Mouse (Mus musculus): ENCODE data around the gene Eva1b.

Eva1b gene

DNA sequence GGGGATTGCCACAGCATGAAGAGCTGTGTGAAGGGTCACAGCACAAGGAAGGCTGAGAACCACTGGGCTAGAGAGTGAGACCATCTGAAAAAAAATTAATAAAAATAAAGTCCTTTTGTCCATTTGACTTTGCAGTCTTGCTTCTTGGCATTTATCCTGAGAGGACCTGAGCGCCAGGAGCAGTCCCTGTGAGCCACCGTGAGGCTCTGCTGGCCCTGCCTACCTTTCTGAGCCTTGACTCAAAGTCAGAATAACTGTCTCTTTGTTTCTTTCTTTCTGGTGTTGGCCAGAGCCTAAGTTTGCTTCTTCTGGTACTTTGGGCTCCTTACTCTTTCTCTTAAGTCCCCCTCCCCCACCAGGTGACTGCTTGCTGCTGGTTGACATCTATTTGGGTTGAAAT is 27.0 kb upstream of the Eva1b start:
- DNase-seq, result peak; percentile 79

DNA sequence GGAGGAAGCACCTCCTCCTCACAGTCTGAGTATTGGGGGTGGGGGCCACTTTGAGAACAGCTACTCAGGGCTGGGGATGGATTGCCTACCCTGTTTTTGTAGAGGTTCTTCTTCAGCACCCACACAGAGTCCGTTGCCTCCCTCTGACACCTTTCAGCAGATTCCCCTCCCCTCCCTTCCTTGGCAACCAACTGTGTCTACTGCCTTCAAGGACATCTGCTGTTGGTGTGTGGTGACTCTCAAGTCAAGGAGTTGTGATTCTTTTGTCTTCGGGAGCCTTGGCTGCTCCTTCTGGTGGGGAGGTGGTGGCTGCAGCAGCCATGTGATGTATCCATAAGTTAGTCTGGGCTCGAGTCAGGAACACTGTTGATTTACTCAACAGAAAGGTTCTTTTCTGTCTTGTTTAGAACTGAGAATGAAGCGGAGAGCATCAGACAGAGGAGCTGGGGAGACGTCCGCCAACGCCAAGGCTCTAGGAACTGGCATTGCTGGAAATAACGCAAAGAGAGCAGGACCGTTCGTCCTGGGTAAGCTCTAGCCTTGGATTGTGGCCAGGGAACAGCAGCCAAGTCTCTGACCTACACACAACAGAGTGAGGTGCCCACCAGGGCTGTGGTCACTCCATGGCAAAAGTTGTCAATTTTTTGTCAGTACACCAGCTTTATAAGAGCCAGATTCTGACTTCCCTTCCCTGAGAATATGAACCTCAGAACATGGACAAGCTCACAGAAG is 24.1 kb upstream of the Eva1b start:
- DNase-seq, result peak; percentile 62

DNA sequence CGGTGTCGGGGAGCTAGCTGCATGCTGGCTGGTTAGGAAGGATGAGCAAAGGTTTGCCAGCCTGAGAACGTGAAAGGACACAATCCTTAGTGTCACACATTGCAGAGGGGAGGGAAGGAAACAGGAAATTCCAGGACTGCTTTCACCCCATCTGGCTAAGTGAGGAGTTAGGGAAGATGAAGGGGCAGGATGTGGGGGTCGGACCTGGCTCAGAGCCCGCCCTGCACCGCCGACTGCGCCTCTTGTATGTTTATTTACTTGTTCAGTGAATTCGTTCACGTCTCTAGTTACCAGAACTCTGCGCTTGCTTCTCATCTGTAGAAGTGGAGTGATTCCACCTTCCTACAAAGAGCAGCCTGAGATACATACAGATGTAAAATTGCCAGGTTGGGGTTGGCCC is 17.0 kb upstream of the Eva1b start:
- DNase-seq, result peak; percentile 15

DNA sequence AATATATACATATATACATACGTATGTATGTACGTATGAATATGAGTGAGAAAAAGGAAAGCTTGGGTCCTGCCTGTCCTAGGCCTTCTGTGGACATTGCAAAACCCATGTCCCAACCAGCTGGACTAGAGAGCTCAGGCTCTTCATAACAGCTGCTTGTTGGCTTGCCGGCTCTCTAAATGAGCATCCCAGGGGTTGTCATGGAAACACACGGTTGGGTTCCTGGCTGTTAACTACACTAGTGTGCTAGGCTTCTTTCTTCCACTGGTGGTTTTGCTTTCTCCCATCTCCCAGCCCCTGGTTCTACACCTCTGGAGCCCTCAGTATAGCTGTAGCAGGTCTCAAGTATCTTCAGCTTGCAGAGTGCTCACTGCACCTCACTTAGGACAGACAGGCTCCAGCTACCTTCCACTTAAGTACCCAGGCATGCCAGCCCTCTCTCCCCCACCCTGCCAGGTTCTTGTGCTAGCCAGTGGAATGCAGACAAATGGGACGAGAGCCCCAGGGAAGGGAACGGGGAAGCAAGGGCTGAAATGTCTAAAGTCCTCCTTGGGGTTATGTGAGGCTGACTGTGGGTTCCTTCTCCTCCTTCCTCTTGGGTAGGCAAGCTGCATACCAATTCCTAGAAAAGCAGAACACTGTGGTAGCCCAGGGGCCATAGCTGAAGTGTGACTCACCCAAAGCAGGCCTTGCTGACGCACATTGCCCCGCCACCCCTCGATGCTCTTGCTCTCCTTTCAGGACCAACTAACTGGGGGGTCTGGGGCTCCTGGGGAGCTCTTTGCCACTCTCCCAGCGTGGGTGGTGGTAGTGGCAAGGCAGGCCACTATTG is 16.0 kb upstream of the Eva1b start:
- DNase-seq, result peak; percentile 44

DNA sequence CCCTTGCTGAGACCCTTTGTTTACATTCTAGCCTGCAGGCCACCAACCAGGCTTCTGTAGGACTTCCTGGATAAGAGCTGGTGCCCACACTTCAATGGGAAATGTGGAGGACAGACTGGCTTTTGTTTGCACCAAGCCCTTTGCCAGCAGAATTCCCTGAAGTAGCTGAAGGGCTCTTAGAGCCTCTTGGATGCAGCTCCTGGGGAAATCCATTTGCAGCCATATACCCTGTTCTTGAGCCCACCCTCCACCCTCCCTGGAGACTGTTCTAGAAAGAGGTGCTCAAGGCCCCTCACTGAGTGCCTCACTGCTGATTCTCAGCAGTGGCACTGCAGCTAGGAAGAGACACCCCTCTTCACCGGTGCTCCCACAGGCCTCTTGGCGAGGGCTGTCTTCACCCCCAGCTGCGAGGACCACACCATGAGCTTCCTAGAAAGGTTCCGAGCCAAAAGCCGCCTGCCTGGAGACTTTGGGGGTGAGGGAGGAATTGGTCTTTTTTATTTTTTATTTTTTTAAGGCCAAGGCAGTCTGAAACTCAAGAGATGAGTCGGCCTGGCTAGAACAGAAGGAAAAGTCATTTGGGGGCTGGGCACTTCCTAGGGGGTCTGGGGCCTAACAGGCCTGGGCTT is 14.8 kb upstream of the Eva1b start:
- peak; percentile 21 for DNase-seq

DNA sequence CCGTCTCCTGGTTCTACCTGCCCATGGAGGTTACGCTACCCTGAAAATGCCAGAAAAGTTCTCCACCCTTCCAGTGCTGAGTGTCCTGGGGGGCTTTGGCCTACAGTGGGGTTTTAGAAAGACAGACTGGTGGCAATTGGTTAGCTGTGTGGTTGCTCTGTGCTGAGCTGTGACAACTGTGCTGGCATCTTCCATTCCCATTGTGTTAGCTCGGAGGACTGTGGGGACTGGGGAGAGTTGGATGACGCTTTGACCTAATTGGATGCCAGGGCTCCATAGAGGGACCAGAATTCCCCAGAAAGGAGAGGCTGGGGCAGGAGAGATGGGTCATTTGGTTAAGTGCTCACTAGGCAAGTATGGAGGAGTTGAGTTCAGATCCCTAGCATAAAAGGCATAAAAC is 13.3 kb upstream of the Eva1b start:
- peak; percentile 10 for DNase-seq

DNA sequence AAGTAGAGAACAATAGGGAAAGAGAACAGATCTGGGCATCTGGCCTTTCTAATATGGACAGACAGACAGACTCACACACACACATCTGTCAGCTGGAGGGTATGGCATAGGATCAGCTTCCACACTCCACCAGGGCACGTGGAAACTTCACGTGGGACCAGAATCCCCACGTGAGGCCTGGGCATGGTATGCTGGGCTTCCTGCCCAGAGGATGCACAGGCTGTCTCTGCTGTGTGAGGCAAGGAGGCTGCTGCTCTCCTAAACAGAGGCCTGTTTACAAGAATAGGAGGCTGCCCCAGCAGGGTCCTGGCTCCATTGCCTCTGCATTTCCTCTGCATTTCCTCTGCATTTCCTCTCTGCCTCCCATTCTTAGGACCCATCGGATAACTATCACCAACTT is 12.9 kb upstream of the Eva1b start:
- DNase-seq, result peak; percentile 55

DNA sequence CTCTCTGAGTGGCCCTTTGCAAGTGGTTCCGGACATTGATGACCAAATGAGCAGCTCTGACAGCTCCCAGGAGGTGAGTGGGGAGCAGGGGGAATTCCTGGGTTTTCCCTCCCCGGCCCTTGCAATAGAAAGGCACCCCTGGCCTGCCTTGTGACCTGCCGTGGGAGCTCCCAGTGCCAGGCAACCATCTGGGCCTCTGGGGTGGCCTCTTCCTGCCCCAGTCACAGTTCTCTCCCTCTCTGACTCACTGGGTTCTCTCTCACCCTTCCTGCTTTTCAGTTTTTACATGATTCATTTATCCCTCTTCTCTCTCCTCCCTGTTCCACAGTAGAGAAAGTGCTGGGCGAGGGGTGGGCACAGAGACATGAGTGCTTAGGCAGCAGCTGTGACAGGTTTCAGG is 9.8 kb upstream of the Eva1b start:
- DNase-seq, result no peak

DNA sequence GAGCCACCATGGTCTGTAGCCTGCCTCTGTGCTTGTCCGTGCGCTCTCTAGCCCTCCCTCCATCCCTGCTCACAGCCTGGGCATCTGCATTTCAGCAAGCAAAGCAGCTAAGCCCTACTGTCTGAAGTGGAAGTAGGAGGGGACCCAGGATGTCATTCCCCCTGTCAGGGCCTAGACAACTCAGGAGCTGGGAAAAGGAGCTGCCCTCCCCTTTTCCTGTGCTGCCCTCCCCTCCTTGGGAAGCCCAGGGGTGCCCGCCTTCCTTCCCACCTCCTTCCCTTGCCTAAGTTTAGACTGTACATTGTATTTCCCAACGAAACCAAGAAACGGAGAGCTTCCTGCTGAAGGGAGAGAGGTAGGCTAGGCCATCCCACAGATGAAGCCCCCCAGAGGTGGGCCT is 6.5 kb upstream of the Eva1b start:
- no peak for DNase-seq

DNA sequence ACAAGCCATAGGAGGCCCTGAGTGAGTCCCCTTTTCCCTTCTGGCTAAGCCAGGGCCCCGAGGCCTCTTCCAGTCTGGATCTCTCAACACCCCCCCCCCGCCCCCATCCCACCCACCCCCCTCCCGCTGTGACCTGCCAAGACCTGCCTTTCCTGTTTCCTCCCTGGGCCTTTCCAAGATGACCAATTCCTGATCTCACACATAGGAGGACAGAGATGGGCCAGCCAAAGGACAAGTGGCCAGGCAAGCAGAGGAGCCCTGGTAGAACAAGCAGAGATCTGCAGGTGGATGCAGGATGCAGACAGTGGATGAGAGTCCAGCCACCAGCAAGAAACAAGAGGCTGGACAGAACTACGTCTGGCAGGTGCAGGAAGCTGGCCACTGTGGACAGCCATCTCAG is 2.1 kb upstream of the Eva1b start:
- no peak for DNase-seq

DNA sequence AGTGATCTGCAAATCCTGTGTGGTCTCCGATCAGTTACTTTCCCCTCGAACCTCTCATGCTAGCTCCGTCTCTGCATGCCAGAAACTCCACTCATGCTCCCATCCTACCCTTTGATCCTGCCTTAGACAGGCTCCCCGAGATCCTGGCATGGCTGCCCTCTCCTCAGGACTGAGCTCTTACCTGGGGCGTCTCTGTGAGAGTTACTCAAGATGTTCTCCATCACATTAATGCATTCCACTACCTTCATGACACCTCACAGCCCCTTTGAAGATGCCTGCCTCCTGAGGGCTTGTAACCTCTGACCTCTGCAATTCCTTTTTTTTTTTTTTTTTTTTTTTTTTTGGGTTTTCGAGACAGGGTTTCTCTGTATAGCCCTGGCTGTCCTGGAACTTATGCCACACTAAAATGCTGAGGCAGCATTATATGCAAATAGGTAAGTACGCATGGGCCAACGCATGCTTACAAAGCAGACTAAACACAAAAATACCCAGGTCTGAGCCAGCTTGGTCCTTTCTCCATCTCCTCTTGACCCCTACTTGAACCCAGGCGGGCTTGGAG is 491 bp upstream of the Eva1b start:
- DNase-seq, result no peak

DNA sequence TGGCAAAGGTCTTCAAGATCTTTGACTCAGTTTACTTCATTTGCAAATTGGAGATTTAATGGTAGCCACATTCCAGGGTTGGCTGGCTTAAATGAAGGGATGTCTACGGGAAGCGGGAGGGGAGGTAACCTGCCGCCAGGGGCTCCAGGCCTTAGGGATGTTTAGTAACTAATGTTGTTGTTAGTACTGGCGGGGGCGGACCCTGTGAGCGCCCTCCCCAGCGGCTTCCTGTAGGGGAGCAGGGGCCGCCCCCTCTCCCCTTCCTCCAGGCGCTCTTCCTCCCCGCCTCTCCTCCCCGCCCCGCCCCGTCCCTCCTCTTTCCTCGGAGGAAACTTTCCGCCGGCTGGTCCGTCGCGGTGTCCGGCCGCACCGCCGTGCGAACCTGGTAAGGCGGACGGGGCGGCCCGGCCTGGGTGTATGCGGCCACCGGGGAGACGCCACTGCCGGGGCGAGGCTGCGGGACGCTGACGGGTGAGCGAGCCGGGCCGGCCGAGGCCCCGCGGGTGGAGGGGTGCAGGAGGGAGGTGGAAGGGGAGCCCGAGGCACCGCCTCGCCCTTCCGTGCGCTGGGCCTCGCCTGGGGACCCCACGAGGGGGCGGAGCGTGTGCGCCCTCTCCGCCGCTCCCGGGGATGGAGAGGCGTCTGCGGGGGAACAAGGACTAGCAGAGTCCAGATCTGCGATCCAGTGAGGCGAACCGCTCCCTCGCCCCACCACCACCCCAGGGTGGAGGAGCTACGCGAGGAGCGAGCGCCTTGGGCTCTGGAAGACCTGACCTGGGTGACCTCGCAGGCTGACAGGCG is 817 bp downstream of the Eva1b start:
- DNase-seq, result no peak

DNA sequence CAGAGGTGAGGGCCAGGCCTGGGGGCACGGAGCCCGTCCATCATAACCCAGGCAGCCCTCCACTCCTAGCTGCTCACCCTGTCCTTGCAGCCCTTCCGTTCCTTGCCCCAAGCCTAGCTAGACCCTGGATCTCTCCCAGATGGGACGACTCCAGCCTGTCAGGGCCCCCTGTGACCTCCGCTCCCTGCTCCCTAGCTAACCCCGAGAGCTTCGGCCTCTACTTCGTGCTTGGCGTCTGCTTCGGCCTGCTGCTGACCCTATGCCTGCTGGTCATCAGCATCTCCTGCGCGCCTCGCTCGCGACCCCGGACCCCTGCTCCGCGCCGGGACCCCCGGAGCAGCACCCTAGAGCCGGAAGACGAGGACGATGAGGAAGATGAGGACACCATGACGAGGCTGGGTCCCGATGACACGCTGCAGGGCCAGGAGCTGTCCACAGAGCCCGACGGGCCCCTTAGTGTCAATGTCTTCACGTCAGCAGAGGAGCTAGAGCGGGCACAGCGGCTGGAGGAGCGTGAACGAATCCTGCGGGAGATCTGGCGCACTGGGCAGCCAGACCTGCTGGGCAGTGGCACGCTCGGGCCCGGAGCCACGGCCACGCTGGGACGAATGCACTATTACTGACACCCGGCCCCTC is 1.6 kb downstream of the Eva1b start:
- DNase-seq, result no peak

DNA sequence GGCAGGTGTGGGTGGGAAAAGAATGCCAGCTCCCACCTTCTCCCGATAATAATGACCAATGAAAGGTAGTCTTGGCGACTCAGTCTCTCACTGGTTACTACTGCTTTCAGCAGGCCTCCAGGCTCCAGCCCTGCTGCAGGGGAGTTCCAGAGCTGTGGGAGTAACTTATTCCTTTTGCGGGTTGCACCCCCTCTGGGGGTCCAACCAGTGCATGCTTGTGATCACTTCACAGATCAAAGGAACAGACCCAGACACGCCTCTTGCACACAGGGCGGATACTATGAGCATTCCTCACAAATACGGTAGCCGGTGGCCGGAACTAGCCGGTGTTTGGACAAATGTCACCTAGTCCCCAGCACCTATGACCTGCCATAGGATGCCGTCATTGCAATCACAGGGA is 2.3 kb downstream of the Eva1b start:
- DNase-seq, result no peak

DNA sequence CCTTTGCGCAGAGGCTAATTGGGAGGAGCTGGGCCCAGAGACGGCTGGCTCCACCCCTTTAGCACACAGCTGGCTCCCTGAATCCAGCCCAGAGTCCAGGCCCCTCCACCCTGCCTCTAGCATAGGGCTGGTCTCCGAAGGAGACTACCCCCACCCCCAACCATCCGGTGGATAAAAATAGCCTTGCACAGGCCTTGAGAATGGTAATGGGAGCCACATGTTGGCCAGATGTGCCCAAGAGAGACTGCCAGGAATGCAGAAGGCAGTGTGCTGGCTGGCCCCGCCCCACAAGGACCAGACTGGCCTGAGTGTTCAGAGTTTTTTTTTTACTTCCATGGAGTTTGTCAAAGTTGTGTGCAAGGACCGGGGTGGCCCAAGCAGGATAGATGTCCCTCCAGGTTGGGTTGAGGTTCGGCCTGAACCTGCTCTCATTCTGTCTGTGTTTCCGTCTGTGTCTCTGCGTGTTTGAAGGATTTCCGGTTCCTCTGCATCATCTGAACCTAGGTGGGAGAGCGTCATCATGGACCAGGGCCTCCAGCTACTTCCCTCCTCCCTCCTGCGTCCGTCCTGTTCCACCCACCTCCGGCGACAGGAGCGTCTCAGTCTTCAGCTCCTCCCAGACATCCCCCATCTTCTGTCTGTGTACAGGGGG is 2.9 kb downstream of the Eva1b start:
- DNase-seq, result no peak

DNA sequence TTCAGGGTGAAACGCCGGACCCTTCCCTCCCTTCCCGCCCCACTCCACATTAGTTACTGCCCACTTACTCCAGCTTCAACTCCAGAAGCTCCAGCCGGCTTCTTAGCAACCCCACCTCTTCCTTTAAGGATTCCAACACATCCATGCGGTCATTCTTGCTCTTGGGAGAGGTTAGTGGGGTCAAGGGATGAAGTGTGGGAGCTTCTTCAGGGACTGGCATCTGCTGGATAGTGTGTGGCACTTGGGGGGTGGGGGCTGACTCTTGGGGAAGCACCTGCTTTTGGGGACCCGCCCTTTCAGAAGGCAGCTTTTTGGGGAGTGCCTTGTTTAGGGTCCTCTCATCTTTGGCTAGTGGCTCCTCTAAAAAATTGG is 3.4 kb downstream of the Eva1b start:
- DNase-seq, result no peak

DNA sequence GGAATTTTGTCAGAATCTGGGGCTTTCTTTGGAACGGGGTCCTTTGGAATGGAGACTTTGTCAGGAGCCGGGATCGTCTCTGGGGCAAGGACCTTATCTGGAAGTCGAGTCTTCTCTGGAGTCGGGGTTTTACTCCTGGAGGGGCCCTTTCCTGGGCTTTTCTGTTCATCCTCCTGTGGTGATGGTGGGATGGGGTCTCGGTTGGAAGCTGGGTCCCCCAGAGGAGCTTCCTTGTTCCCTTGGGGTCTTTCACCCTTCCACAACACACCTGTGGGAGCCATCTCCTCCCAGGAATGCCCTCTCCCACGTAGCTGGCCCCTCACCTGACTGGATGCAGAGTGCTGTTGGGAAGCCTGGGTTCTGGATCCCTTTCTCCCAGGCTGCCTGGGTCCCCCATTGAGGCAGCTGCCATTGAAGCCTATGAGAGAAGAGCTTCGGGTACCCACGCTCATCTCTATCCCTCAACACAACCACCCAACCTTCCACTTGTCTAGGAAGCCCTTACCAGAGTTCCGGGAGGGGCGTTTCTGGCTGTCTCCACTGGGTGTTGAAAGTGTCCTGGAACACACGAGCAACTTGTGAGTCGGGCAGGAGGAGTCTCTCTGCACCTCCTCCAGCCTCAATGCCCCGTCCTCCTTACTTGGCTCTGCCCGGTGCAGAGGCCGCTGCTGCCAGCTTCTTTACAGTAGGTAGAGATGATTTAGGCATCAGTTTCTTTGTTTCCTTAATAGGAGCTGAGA is 4.3 kb downstream of the Eva1b start:
- DNase-seq, result no peak

DNA sequence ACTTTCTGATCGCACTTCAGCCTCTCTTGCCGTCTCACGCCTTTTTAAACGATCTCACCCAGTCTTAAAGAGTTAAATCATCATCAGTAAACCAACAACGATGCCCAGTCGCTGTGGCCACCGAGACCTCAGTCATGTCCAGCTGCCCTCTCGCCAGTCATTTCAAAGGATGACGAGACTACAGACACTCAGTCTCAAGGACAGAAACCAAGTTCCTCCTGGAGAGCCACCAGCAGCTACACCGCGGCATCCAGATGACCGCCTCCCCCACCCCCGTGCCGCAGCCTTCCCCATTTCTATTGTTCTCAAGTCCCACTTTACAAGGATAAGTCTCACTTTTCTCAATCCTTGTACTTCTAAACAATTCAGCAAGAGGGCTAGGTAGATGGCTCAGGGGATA is 5.3 kb downstream of the Eva1b start:
- DNase-seq, result no peak

DNA sequence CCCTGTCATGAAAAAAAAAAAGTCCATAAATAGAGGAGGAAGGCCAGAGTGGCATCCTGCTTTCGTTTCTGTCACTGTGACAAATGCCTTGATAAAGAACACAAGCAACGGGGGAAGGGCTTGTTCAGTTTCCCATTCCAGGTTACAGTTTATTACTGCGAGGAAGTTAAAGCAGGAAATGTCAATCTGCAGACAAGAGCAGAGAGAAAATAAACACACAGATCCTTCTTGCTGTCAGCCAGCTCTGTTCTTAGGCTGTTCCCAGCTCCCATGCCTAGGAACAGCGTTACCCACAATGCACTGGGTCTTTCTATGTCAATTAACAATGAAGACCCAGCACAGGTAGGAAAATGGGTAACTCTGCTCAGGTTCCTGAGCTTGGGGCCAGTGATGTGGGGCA is 7.6 kb downstream of the Eva1b start:
- no peak for DNase-seq

DNA sequence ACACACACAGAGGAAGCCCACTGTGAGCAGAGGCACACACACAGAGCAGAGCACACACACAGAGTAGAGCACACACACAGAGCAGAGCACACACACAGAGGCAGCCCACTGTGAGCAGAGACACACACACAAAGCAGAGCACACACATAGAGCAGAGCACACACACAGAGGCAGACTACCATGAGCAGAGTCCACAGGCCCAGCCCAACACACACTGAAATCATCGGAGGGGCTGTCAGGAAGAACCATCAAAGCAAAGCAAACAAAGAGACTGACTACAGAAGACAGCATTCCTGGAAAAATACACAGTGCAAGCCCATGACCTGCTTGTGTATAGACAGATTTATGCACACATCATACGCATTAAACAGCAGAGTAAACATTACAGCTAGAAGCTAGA is 8.3 kb downstream of the Eva1b start:
- DNase-seq, result no peak

DNA sequence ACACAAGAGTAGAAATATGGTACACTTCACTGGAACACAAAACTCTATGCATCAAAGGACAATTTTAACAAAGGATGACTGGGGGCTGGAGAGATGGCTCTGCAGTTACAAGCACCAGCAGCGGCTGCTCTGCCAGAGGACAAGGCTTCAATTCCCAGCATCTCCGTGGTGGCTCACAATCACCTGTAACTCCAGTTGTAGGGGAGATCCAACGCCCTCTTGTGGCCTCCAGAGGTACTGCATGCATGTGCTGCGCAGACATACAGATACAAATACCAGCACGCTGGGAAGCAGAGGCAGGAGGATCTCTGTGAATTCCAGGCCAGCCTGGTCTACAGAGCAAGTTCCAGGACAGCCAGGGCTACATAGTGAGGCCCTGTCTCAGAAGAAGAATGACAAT is 9.1 kb downstream of the Eva1b start:
- no peak for DNase-seq

Measured in cerebellum, adult 9-10 months (tissue).